Mouse (Mus musculus): ENCODE results near the gene Ank3.

- TF ChIP-seq POLR2A (IDR thresholded peaks at IDR 0.05; ENCODE audit: borderline replicate concordance, extremely low read depth, low read depth, low read length), result no peak
- no peak for TF ChIP-seq CTCF (IDR thresholded peaks at IDR 0.05; ENCODE audit: insufficient read depth, low read length)
These were observed 67.1 kb downstream of the Ank3 start for GRCm38 (mm10) chr10:69465558-69466200.

All from lung, adult 2 months (tissue).